Mouse (Mus musculus) hindbrain, embryonic 12.5 days (tissue): ENCODE results near the gene Dync2li1. TPM values are rescaled to one million over a fixed set of nuclear protein-coding genes. Genes with fewer than 3 reads are reported as not detected.

Source experiments
- ATAC-seq: fragments of 200-750 bp; cut with Nextera tagmentation; 2 replicates; pipeline ENCODE4 v1.8.0; 2017; ENCODE audit warnings: moderate TSS enrichment; ENCODE audit not compliant: low FRiP score
- H3K27ac ChIP-seq: fragments of 300-500 bp; sonication (generic); 2 replicates; pipeline ENCODE4 v1.5.1; 2016; ENCODE audit warnings: mild to moderate bottlenecking
- H3K27me3 ChIP-seq: fragments of 300-500 bp; sonication (generic); 2 replicates; pipeline ENCODE4 v1.6.1; 2016; ENCODE audit warnings: mild to moderate bottlenecking
- H3K36me3 ChIP-seq: fragments of 300-500 bp; sonication (generic); 2 replicates; pipeline ENCODE4 v1.6.1; 2016; ENCODE audit warnings: mild to moderate bottlenecking
- H3K4me1 ChIP-seq: fragments of 300-500 bp; sonication (generic); 2 replicates; pipeline ENCODE4 v1.6.1; 2016
- H3K4me2 ChIP-seq: fragments of 300-500 bp; sonication (generic); replicated peaks from 2 replicates; pipeline ENCODE4 v1.6.1; 2016; ENCODE audit warnings: mild to moderate bottlenecking
- H3K4me3 ChIP-seq: fragments of 300-500 bp; sonication (generic); 2 replicates; pipeline ENCODE4 v1.5.1; 2016; ENCODE audit warnings: mild to moderate bottlenecking
- H3K9ac ChIP-seq: fragments of 300-500 bp; sonication (generic); 2 replicates; pipeline ENCODE4 v1.6.1; 2016; ENCODE audit warnings: mild to moderate bottlenecking, moderate library complexity
- H3K9me3 ChIP-seq: fragments of 300-500 bp; sonication (generic); replicated peaks from 2 replicates; pipeline ENCODE4 v1.6.1; 2016; ENCODE audit warnings: mild to moderate bottlenecking
- WGBS: fragments of 180-500 bp; shearing (Covaris S2); methylation state at CpG from one replicate; pipeline ENCODE4 v1.1.7; 2016; 5-methylcytosine and 5-hydroxymethylcytosine counted together
- polyA plus RNA-seq: library from polyadenylated mRNA; unstranded; fragments of >200 nt; fragmentation: Nextera tagmentation; extraction: Ambion mirVana; gene quantifications from 2 replicates; pipeline ENCODE4 v1.2.1, GENCODE M21; 2016

The Dync2li1 gene
- polyA plus RNA-seq, 1 experiment from 2014 or later: 34.9 TPM

DNA sequence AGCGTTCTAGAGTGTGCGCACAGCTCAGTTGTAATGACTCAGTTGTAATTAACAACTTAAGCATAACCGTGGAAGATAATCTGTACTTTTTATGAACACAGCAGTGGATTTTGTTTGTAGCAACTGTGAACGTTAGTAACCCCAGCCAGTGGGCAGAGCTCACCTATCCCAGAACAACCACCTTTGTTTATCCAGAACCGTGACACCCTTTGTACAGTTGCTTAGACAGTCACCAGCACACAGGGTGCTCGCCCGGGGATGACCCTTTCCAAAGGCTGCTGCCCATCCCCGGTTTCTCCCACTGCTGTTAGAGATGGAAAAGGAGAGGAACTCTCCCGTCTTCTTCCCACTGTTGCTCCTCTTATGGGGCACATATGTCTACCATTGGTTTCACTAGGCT, 27.2 kb downstream of the Dync2li1 start:
- no peak overlapping the region for H3K27ac ChIP-seq
- no peaks in the 10 kb centered on the region for H3K27me3 ChIP-seq
- no peak overlapping the region for H3K9ac ChIP-seq
- H3K36me3 ChIP-seq: 0 out of 2 replicates have a peak, but pooled peaks cover 2% of the 10 kb centered on the region
- ATAC-seq: no peak
- WGBS: 95% methylated on average over 9 of the region's 9 CpGs
- no peaks in the 10 kb centered on the region for H3K9me3 ChIP-seq
- no peak overlapping the region for H3K4me3 ChIP-seq
- H3K4me1 ChIP-seq: peaks cover 26% of the 10 kb centered on the region
- no peak overlapping the region for H3K4me2 ChIP-seq

DNA sequence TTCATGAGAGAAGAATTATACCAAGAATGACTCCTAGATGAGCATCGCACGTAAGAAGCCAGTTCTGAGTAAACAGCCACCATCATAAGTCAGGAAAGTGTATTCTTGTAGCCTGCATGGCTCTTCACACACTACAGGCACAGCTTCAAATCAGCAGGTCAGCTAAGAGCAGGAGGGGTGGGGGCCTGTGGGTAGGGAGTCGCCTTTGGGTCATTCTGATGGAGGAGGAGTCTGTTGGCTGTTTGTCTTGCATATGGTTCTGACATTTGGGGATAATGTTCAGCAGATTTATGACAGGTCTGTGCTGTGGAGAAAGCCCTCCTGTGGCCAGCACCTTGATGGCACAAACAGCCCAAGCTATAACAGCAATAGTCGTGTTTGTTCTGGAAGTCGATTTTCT, 29.9 kb downstream of the Dync2li1 start:
- ATAC-seq: no peak
- WGBS: 56% methylated on average over 5 of the region's 5 CpGs
- H3K4me2 ChIP-seq: no peak overlapping the region

DNA sequence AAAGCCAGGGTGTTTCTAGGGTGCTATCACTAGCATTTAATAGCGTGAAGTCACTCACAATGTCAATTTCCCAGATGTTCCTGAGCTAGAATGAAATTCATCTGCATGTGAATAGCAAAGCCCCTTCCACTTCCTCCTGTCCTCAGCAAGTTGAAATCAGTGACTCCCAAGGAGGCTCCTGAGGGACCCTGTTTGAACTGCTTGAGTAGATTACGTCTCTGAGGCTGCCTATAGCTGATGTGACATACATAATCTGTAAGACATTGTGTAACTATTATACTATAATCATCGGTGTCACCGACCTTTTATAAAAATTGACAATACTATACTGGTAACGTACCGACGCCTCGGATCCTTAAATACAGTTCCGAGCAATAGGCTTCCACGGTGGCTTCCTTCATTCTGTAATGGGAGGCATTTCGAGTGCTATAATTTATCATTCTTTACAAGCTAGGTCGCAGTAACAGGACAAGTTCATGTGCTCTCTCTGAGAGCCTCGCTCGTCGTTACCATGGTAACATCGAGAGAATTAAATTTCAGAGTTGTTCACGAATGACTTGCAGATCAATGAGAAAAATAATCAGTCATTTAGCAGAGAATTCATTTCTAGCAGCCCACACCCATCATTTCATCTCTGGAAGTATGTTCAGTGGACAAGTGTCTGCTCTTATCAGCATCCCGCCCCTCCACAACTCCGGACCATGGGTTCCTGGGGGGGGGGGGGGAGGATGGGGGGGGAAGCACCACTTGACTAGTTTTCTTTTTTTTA, 30.5 kb downstream of the Dync2li1 start:
- Histone ChIP-seq H3K27me3 (no peaks in the 10 kb centered on the region), H3K9me3 (no peaks in the 10 kb centered on the region), H3K9ac (no peak overlapping the region), H3K4me1 (peaks cover 32% of the 10 kb centered on the region), H3K36me3 (no peaks in the 10 kb centered on the region), H3K4me3 (no peak overlapping the region), H3K27ac (peak overlapping the region; percentile 70), H3K4me2 (no peak overlapping the region)
- peak; percentile 64 for ATAC-seq
- 46% methylated on average over 19 of the region's 19 CpGs for WGBS

More for the DNA sequence above, 29.9 kb downstream of the Dync2li1 start:
- no peaks in the 10 kb centered on the region for H3K9me3 ChIP-seq
- peaks cover 32% of the 10 kb centered on the region for H3K4me1 ChIP-seq
- H3K4me3 ChIP-seq: no peak overlapping the region
- peak overlapping the region; percentile 70 for H3K27ac ChIP-seq
- no peak overlapping the region for H3K9ac ChIP-seq
- H3K27me3 ChIP-seq: no peaks in the 10 kb centered on the region
- H3K36me3 ChIP-seq: 0 out of 2 replicates have a peak, but pooled peaks cover 2% of the 10 kb centered on the region

DNA sequence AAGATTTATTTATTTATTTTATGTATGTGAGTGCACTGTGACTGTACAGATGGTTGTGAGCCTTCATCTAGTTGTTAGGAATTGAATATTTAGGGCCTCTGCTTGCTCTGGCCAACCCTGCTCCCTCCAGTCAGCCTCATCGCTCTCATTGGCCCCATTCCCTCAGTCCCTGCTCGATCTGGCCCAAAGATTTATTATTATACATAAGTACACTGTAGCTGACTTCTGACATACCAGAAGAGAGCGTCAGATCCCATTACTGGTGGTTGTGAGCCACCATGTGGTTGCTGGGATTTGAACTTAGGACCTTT, 31.1 kb downstream of the Dync2li1 start:
- WGBS: 72% methylated on average over 3 of the region's 3 CpGs
- peaks cover 32% of the 10 kb centered on the region for H3K4me1 ChIP-seq
- peak; percentile 29; the same call in 1 of the 2 replicates for ATAC-seq
- 0 out of 2 replicates have a peak overlapping the region, but pooled peaks have one; percentile 24 for H3K27ac ChIP-seq
- H3K4me3 ChIP-seq: no peak overlapping the region
- H3K27me3 ChIP-seq: no peaks in the 10 kb centered on the region
- H3K36me3 ChIP-seq: no peaks in the 10 kb centered on the region
- no peaks in the 10 kb centered on the region for H3K9me3 ChIP-seq
- H3K4me2 ChIP-seq: no peak overlapping the region
- no peak overlapping the region for H3K9ac ChIP-seq

DNA sequence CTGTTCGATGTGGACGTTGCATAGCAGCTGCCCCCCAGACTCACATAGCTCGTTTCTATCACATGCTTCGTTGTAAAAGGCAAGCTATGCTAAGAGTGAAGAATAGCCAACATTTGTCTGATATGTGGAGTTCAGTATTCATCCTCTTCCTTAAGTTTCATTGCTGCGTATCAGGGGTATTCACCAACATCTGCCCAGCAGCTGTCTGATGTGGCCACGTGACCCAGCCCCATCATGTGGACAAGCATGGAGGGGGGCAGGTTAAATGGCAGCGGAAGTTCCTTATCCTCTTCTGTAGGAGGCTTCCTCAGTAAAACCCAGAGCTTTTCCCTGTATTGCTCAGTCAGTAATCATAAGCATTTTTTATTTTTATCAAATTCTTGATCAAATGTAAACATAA, 31.5 kb downstream of the Dync2li1 start:
- Histone ChIP-seq H3K27ac (0 out of 2 replicates have a peak overlapping the region, but pooled peaks have one; percentile 24), H3K9ac (no peak overlapping the region), H3K4me3 (no peak overlapping the region), H3K9me3 (no peaks in the 10 kb centered on the region), H3K36me3 (no peaks in the 10 kb centered on the region), H3K27me3 (no peaks in the 10 kb centered on the region), H3K4me1 (peaks cover 32% of the 10 kb centered on the region), H3K4me2 (no peak overlapping the region)
- no peak for ATAC-seq
- 60% methylated on average over 7 of the region's 7 CpGs for WGBS

DNA sequence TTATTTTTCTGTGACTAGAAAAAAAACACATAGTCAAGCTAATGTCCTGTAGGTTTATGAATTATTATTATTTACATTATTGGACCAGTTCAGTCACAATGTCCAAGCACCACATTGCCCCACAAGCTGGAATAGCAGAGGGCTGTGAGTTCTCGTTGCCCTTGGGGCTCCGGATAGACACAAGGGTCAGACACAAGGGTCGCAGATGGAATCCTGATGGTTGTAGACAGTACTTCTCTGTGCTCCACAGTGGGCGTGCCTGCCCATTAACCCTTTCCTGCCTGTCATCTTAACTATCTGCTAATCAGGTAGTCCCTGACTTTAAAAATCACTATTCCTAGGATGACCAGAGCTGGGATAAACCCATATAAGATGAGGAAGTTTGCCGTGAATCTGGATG, 31.9 kb downstream of the Dync2li1 start:
- peaks cover 32% of the 10 kb centered on the region for H3K4me1 ChIP-seq
- H3K4me3 ChIP-seq: no peak overlapping the region
- no peaks in the 10 kb centered on the region for H3K9me3 ChIP-seq
- H3K27ac ChIP-seq: no peak overlapping the region
- no peaks in the 10 kb centered on the region for H3K27me3 ChIP-seq
- no peaks in the 10 kb centered on the region for H3K36me3 ChIP-seq
- 32% methylated on average over 5 of the region's 5 CpGs for WGBS
- no peak overlapping the region for H3K4me2 ChIP-seq
- no peak for ATAC-seq
- no peak overlapping the region for H3K9ac ChIP-seq

DNA sequence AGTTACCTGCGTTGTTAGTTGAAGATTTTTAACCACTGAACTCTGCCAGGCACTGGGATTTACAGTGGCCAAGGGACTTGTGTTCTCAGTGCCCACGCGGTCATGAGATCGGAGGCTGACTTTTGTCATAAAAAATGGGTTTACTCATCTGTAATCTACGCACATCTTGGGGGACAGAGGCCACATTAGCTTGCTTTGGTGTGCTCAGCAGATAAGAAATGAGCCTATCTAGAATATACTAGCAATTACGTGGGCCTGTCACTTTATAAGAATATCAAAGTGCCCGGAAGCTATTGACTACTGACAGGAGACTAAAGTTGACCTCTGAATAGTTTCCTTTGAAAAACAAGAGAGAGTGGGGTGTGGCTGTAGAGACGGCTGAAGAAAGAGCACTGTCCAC, 32.7 kb downstream of the Dync2li1 start:
- no peak overlapping the region for H3K9ac ChIP-seq
- no peak overlapping the region for H3K4me2 ChIP-seq
- no peak for ATAC-seq
- no peak overlapping the region for H3K4me3 ChIP-seq
- no peaks in the 10 kb centered on the region for H3K27me3 ChIP-seq
- no peaks in the 10 kb centered on the region for H3K9me3 ChIP-seq
- peaks cover 32% of the 10 kb centered on the region for H3K4me1 ChIP-seq
- H3K27ac ChIP-seq: no peak overlapping the region
- 74% methylated on average over 8 of the region's 8 CpGs for WGBS
- no peaks in the 10 kb centered on the region for H3K36me3 ChIP-seq

DNA sequence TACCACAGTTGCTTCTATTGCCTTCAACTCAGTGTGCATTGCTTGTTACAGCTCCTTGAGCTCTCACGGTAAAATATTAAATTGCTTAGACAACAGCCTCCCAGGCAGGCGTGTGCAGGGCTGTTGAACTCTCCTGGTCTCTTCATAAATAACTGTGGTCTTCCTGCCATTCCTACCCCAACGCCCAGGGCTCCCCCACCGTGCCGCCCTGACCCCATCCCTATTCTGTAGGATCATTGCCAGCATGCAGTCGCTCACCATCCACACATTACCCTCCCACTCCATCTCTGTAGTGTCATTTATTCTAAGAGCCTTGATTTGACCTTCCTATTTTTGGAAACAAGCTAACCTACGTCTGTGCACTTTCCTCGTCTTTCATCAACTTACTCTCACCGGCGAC, 38.8 kb downstream of the Dync2li1 start:
- ATAC-seq: no peak
- 44% methylated on average over 10 of the region's 10 CpGs for WGBS
- Histone ChIP-seq H3K27ac (no peak overlapping the region), H3K9ac (no peak overlapping the region), H3K4me1 (no peaks in the 10 kb centered on the region), H3K9me3 (no peaks in the 10 kb centered on the region), H3K27me3 (no peaks in the 10 kb centered on the region), H3K36me3 (no peaks in the 10 kb centered on the region), H3K4me2 (no peak overlapping the region), H3K4me3 (no peak overlapping the region)

DNA sequence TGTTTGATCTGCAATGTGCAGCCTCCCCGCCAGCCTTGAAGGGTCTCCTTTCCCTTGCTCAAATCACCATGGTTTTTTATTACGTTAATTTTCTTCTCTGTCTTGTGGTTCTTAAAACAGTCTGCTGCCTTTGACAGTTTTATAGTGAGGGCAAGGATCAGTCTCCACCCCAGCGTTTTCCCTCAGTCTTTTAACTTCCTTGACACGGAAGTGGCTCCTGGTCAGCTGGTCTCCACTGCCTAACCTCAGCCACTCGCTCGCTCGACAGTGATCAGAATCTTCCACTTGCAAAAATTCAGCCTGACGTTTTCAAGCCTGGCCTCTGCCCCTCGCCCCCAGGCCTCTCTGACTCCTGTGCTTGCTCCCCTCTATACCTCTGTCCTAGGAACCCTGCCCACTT, 39.4 kb downstream of the Dync2li1 start:
- ATAC-seq: no peak
- Histone ChIP-seq H3K4me1 (no peaks in the 10 kb centered on the region), H3K9me3 (no peaks in the 10 kb centered on the region), H3K4me2 (no peak overlapping the region), H3K4me3 (no peak overlapping the region), H3K36me3 (no peaks in the 10 kb centered on the region), H3K27ac (no peak overlapping the region), H3K27me3 (no peaks in the 10 kb centered on the region), H3K9ac (no peak overlapping the region)
- 40% methylated on average over 9 of the region's 9 CpGs for WGBS

DNA sequence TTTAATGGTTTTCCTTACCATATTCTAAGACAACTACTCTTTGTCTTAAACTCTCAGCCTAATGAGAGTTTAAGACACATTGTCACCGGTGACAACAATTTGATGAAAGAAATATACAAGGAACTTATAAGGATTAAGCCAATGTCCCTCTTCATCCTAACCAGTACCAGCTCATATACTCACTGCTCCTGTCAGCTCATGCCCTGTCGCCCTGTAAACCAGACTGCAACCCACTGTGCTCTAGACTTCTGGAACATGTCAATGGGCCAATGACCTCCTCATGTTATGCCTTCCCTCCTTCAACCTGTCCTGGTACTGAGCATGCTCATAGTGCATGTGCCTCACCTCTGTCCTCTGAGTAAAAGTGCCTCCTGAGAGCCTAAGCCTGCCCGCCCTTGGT, 41.6 kb downstream of the Dync2li1 start:
- Histone ChIP-seq H3K27ac (no peak overlapping the region), H3K4me1 (no peaks in the 10 kb centered on the region), H3K36me3 (no peaks in the 10 kb centered on the region), H3K9me3 (no peaks in the 10 kb centered on the region), H3K9ac (no peak overlapping the region), H3K27me3 (no peaks in the 10 kb centered on the region), H3K4me2 (no peak overlapping the region), H3K4me3 (no peak overlapping the region)
- no peak for ATAC-seq
- 86% methylated on average over 3 of the region's 3 CpGs for WGBS

DNA sequence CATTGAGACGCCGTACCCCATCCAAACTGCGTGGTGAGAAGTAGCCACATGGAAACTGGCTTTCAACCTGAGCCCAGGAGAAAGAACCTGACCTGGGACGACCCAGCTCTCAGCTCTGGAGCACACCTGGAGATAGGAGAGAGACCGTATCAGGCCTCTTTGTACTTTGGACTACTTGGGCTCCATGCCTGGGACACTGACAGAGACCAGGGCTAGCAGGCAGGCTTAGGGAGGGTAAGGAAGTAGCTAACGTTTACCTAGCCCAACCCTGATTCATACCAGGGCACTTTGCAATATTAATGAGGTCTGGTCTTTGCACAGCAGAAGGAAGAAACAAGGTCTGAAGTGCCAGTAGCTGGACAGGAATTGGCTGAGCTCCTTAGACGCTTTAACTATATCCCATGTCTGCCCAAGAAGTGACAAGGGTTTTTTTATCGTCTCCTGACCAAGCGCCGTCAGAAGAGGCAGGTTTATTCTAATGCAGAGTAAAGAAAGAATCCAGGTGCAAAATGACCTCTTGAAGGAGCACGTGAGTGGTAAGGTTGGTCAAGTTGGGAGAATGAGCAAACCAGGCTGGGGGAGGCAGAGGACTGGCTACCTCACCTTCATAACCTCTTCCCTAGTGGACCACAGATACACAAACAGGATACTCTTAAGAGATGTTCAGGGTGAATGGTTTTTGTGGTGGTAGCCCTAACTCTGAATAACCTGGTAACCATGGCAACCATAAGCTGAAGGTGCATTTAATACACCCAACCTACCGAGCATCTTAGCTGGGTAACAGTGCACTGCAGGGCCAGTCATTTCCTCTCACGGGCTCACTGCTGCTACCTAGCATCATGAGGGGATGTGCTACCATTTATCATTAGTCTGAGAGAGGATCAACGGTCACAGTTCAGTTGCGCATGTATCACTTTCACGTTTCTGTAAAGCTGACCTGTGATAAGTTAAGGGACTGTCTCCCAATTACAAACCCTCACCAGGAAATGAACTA, 46.4 kb downstream of the Dync2li1 start:
- WGBS: 80% methylated on average over 16 of the region's 16 CpGs

DNA sequence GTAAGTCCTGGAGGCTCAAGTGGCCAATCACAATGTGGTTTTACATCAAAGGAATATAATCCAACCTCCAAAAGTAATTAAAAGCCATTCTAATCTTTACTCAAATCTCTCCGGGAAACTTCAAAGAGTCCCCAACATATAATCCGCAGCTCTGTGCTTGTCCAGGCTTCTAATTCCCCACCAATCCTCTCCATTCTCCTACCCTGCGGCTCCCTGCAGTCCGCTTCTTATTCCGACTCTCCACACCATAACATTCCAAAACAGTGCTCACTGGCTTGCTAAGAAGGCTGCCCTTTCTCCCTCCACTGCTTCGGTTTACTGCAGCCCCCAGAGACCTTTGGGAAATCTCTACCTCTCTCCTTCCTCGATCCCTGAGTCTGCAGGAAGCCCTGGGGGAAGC, 47.8 kb downstream of the Dync2li1 start:
- H3K9me3 ChIP-seq: no peaks in the 10 kb centered on the region
- no peak overlapping the region for H3K4me3 ChIP-seq
- peaks cover 16% of the 10 kb centered on the region for H3K27me3 ChIP-seq
- no peak overlapping the region for H3K4me2 ChIP-seq
- no peaks in the 10 kb centered on the region for H3K36me3 ChIP-seq
- no peak overlapping the region for H3K9ac ChIP-seq
- 37% methylated on average over 7 of the region's 7 CpGs for WGBS
- peaks cover 13% of the 10 kb centered on the region for H3K4me1 ChIP-seq
- H3K27ac ChIP-seq: no peak overlapping the region
- ATAC-seq: no peak

More for the DNA sequence above, 46.4 kb downstream of the Dync2li1 start:
- Histone ChIP-seq H3K27me3 (peaks cover 16% of the 10 kb centered on the region), H3K27ac (no peak overlapping the region), H3K4me3 (no peak overlapping the region), H3K4me2 (no peak overlapping the region), H3K36me3 (no peaks in the 10 kb centered on the region), H3K9ac (no peak overlapping the region), H3K4me1 (peaks cover 13% of the 10 kb centered on the region), H3K9me3 (no peaks in the 10 kb centered on the region)
- no peak for ATAC-seq
